Mouse (Mus musculus) intestine, postnatal 0 days (tissue): ENCODE measurements around the gene Reg1. TPM values are rescaled to one million over a fixed set of nuclear protein-coding genes. Genes with fewer than 3 reads are reported as not detected.
"Not testable (repeated sequence)": the region's sequence is repeated elsewhere in the genome, so short reads cannot be mapped to it uniquely, and the experiment has no call there.

Experiments
- ATAC-seq: fragments of 200-750 bp; cut with Nextera tagmentation; 2 replicates; pipeline ENCODE4 v1.8.0; 2017; ENCODE audit warnings: mild to moderate bottlenecking, moderate TSS enrichment, moderate library complexity
- H3K27ac ChIP-seq: fragments of 300-500 bp; sonication (generic); 2 replicates; pipeline ENCODE4 v1.5.1; 2014; ENCODE audit warnings: mild to moderate bottlenecking, low read depth, low read length, moderate library complexity
- H3K27me3 ChIP-seq: fragments of 300-500 bp; sonication (generic); replicated peaks from 2 replicates; pipeline ENCODE4 v1.6.1; 2014; ENCODE audit warnings: low read length, mixed read lengths; ENCODE audit not compliant: control insufficient read depth, insufficient read depth
- H3K36me3 ChIP-seq: fragments of 300-500 bp; sonication (generic); 2 replicates; pipeline ENCODE4 v1.6.1; 2014; ENCODE audit warnings: mild to moderate bottlenecking, moderate library complexity; ENCODE audit not compliant: control insufficient read depth, insufficient read depth
- H3K4me1 ChIP-seq: fragments of 300-500 bp; sonication (generic); replicated peaks from 2 replicates; pipeline ENCODE4 v1.6.1; 2014; ENCODE audit warnings: antibody characterized with exemption, low read length, mixed read lengths; ENCODE audit not compliant: control insufficient read depth, insufficient read depth
- H3K4me2 ChIP-seq: fragments of 300-500 bp; sonication (generic); replicated peaks from 2 replicates; pipeline ENCODE4 v1.6.1; 2014; ENCODE audit warnings: low read depth, mild to moderate bottlenecking, moderate library complexity
- H3K4me3 ChIP-seq: fragments of 300-500 bp; sonication (generic); 2 replicates; pipeline ENCODE4 v1.5.1; 2014; ENCODE audit warnings: low read depth, low read length
- H3K9ac ChIP-seq: fragments of 300-500 bp; sonication (generic); 2 replicates; pipeline ENCODE4 v1.6.1; 2014; ENCODE audit warnings: mild to moderate bottlenecking, low read depth, low read length
- H3K9me3 ChIP-seq: fragments of 300-500 bp; sonication (generic); 2 replicates; pipeline ENCODE4 v1.6.1; 2016; ENCODE audit warnings: mixed run types; ENCODE audit not compliant: control insufficient read depth
- CTCF ChIP-seq: sonication (generic); IDR thresholded peaks from 2 replicates; pipeline ENCODE4 v1.5.1; 2016; ENCODE audit warnings: low read depth, mild to moderate bottlenecking, control low read depth, antibody characterized with exemption, moderate library complexity
- WGBS: fragments of 180-500 bp; shearing (Covaris S2); extraction: QIAGEN DNeasy Blood & Tissue Kit; methylation state at CpG from one replicate; pipeline ENCODE4 v1.1.7; 2014; 5-methylcytosine and 5-hydroxymethylcytosine counted together
- polyA plus RNA-seq: library from polyadenylated mRNA; unstranded; fragments of >200 nt; fragmentation: Nextera tagmentation; extraction: Ambion mirVana; gene quantifications from 2 replicates; pipeline ENCODE4 v1.2.1, GENCODE M21; 2015

The Reg1 gene
- 229 and 280 TPM in 2 replicates for polyA plus RNA-seq

DNA sequence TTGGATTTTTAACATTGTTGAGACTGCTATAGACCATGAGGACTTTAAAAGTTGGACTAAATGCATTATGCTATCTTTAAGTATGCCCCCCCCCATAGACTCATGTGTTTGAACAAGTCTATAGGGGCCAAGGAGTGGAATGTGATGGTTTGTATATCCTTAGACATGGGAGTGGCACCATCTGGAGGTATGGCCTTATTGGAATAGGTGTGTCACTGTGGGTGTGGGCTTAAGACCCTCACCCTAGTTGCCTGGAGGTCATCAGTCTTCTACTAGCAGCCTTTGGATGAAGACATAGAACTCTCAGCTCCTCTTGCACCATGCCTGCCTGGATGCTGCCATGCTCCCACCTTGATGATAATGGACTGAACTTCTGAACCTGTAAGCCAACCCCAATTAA, at the start of gene Reg1:
TSS of gene Reg1 (plus strand) at position 301 of the 400 bp plus-strand sequence.
- H3K4me2 ChIP-seq, H3K27me3 ChIP-seq, H3K4me1 ChIP-seq, H3K36me3 ChIP-seq, H3K27ac ChIP-seq, H3K9ac ChIP-seq, ATAC-seq, H3K4me3 ChIP-seq, H3K9me3 ChIP-seq: not testable (repeated sequence)

DNA sequence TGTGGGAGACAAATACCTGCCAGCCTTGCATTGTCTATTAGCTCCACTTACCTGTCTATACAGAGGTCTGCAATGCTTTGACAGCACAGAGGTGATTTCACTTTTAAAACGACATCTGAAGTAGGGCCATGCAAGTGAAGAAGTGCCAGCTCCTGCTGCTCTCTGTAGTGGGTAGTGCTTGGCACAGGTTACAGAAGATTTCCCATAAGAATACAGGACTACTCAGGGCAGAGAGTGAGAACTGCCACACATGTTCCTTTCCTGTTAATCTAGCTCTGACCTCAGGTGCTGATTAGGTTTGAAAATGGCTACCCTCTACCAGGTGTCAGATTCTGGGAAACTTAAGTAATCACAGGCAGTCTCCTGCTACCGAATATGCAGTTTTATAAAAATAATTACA, 43.7 kb upstream of the Reg1 start, which contains the start of gene Reg3d:
TSS of gene Reg3d (minus strand) at position 101 of the 400 bp plus-strand sequence.
- ATAC-seq, result no peak
- no peaks in the 10 kb centered on the region for H3K9me3 ChIP-seq
- WGBS, result 70% methylated on average over 2 of the region's 2 CpGs
- no peak within 1 kb of the TSS for H3K9ac ChIP-seq
- H3K27ac ChIP-seq, result no peak within 1 kb of the TSS
- no peak for TF ChIP-seq CTCF
- no peaks in the 10 kb centered on the region for H3K27me3 ChIP-seq
- H3K4me2 ChIP-seq, result no peak within 1 kb of the TSS
- H3K4me1 ChIP-seq, result no peaks in the 10 kb centered on the region
- H3K36me3 ChIP-seq, result no peaks in the 10 kb centered on the region
- no peak within 1 kb of the TSS for H3K4me3 ChIP-seq

GRCm38 (mm10) chr6:78380409-78380808, 42.1 kb upstream of the Reg1 start, which contains the start of gene Reg3a:
Gene Reg3a, plus strand, starts transcription at chr6:78380709.
- Histone ChIP-seq H3K27me3 (no peaks in the 10 kb centered on the region), H3K9me3 (no peaks in the 10 kb centered on the region), H3K4me1 (no peaks in the 10 kb centered on the region; the same call in 1 of the 2 replicates), H3K9ac (no peak within 1 kb of the TSS), H3K36me3 (no peaks in the 10 kb centered on the region), H3K27ac (no peak within 1 kb of the TSS), H3K4me3 (no peak within 1 kb of the TSS), H3K4me2 (no peak within 1 kb of the TSS)
- no peak for TF ChIP-seq CTCF
- no peak for ATAC-seq

GRCm38 (mm10) chr6:78385609-78386008, 36.9 kb upstream of the Reg1 start:
- H3K4me1 ChIP-seq, result no peaks in the 10 kb centered on the region; the same call in 1 of the 2 replicates
- no peak overlapping the region for H3K4me2 ChIP-seq
- H3K27ac ChIP-seq, result no peak overlapping the region
- no peak overlapping the region for H3K4me3 ChIP-seq
- ATAC-seq, result no peak
- no peak for TF ChIP-seq CTCF
- H3K9ac ChIP-seq, result no peak overlapping the region
- H3K9me3 ChIP-seq, result no peaks in the 10 kb centered on the region
- no peaks in the 10 kb centered on the region for H3K27me3 ChIP-seq
- 75% methylated on average over 3 of the region's 3 CpGs for WGBS
- H3K36me3 ChIP-seq, result no peaks in the 10 kb centered on the region

GRCm38 (mm10) chr6:78395323-78395722, 27.2 kb upstream of the Reg1 start, which contains the start of gene Reg2:
Gene Reg2, plus strand, starts transcription at chr6:78395623.
- not testable (repeated sequence) for H3K4me1 ChIP-seq, H3K9me3 ChIP-seq, H3K4me3 ChIP-seq, H3K27me3 ChIP-seq, H3K9ac ChIP-seq, H3K4me2 ChIP-seq, ATAC-seq, H3K27ac ChIP-seq, H3K36me3 ChIP-seq
- 94% methylated on average over 4 of the region's 17 CpGs for WGBS

- Histone ChIP-seq H3K9me3 (no peaks in the 10 kb centered on the region; the same call in 1 of the 2 replicates), H3K4me2 (no peak overlapping the region), H3K4me3 (no peak overlapping the region), H3K27ac (no peak overlapping the region), H3K27me3 (no peaks in the 10 kb centered on the region), H3K36me3 (no peaks in the 10 kb centered on the region), H3K9ac (no peak overlapping the region), H3K4me1 (no peaks in the 10 kb centered on the region)
- WGBS, result 39% methylated on average over 3 of the region's 3 CpGs
- no peak for TF ChIP-seq CTCF
- ATAC-seq, result no peak
Measured at GRCm38 (mm10) chr6:78425497-78425896, 3.0 kb downstream of the Reg1 start.

GRCm38 (mm10) chr6:78447202-78447601, 24.7 kb downstream of the Reg1 start:
- H3K4me3 ChIP-seq, result no peak overlapping the region
- no peaks in the 10 kb centered on the region for H3K36me3 ChIP-seq
- H3K4me1 ChIP-seq, result no peaks in the 10 kb centered on the region
- H3K9me3 ChIP-seq, result no peaks in the 10 kb centered on the region
- no peak for TF ChIP-seq CTCF
- 16% methylated on average over 1 of the region's 1 CpGs for WGBS
- H3K27me3 ChIP-seq, result no peaks in the 10 kb centered on the region
- H3K9ac ChIP-seq, result no peak overlapping the region
- H3K4me2 ChIP-seq, result no peak overlapping the region
- no peak overlapping the region for H3K27ac ChIP-seq
- ATAC-seq, result peak; percentile 43; the same call in 1 of the 2 replicates
